Mouse (Mus musculus) forebrain, postnatal 0 days (tissue): Measurements from ENCODE around the gene A930004D18Rik. TPM values are rescaled to one million over a fixed set of nuclear protein-coding genes. Genes with fewer than 3 reads are reported as not detected.
A peak's percentile ranks its signal among the peaks of the same experiment; 100 is the strongest.
"Not testable (repeated sequence)": the region's sequence is repeated elsewhere in the genome, so short reads cannot be mapped to it uniquely, and the experiment has no call there.

Source experiments
- ATAC-seq: fragments of 200-750 bp; cut with Nextera tagmentation; 2 replicates; pipeline ENCODE4 v1.8.0; 2017; ENCODE audit warnings: mild to moderate bottlenecking, moderate library complexity
- DNase-seq: peaks from one replicate; pipeline ENCODE4 v3.0.0-alpha.2; 2015
- H3K27ac ChIP-seq: fragments of 300-500 bp; sonication (generic); 2 replicates; pipeline ENCODE4 v1.5.1; 2014; ENCODE audit warnings: low read depth, mild to moderate bottlenecking, antibody characterized with exemption, low read length, moderate library complexity, mixed read lengths
- H3K27me3 ChIP-seq: fragments of 300-500 bp; sonication (generic); 2 replicates; pipeline ENCODE4 v1.6.1; 2014; ENCODE audit warnings: mild to moderate bottlenecking, low read length, mixed read lengths; ENCODE audit not compliant: insufficient read depth
- H3K36me3 ChIP-seq: fragments of 300-500 bp; sonication (generic); 2 replicates; pipeline ENCODE4 v1.6.1; 2014; ENCODE audit warnings: mild to moderate bottlenecking, moderate library complexity; ENCODE audit not compliant: insufficient read depth
- H3K4me1 ChIP-seq: fragments of 300-500 bp; sonication (generic); 2 replicates; pipeline ENCODE4 v1.6.1; 2014; ENCODE audit warnings: antibody characterized with exemption; ENCODE audit not compliant: insufficient read depth
- H3K4me2 ChIP-seq: fragments of 300-500 bp; sonication (generic); 2 replicates; pipeline ENCODE4 v1.6.1; 2014; ENCODE audit warnings: low read depth, mild to moderate bottlenecking, moderate library complexity
- H3K4me3 ChIP-seq: fragments of 300-500 bp; sonication (generic); 2 replicates; pipeline ENCODE4 v1.5.1; 2014; ENCODE audit warnings: low read depth, low read length, mixed read lengths
- H3K9ac ChIP-seq: fragments of 300-500 bp; sonication (generic); 2 replicates; pipeline ENCODE4 v1.6.1; 2014; ENCODE audit warnings: mild to moderate bottlenecking
- H3K9me3 ChIP-seq: fragments of 300-500 bp; sonication (generic); 2 replicates; pipeline ENCODE4 v1.6.1; 2016; ENCODE audit warnings: low read length
- CTCF ChIP-seq: sonication (generic); IDR thresholded peaks from 2 replicates; pipeline ENCODE4 v1.5.1; 2016; ENCODE audit warnings: antibody characterized with exemption, control low read depth, low read depth
- WGBS: fragments of 180-500 bp; shearing (Covaris S2); extraction: QIAGEN DNeasy Blood & Tissue Kit; methylation state at CpG from one replicate; pipeline ENCODE4 v1.1.7; 2014; 5-methylcytosine and 5-hydroxymethylcytosine counted together
- microRNA-seq, 2 experiments: library from miRNA; unstranded; fragments of <30 nt; microRNA quantifications; one replicate each; pipeline ENCODE4; 2016
- polyA plus RNA-seq: library from polyadenylated mRNA; unstranded; fragments of >200 nt; fragmentation: Nextera tagmentation; extraction: Ambion mirVana; gene quantifications from 2 replicates; pipeline ENCODE4 v1.2.1, GENCODE M21; 2015
- total RNA-seq: library from RNA; depleted of rRNA; stranded (reverse); fragments of >200 nt; gene quantifications from 2 replicates; pipeline ENCODE4 v1.2.3, GENCODE M21; 2014; rRNA removed

A930004D18Rik gene
- total and polyA plus RNA-seq, 2 experiments from 2014 or later, result 3.5 to 10.1 TPM

GRCm38 (mm10) chr2:17982747-17983146 is 54.8 kb downstream of the A930004D18Rik start:
- WGBS, result 85% methylated on average over 1 of the region's 1 CpGs
- no peak for ATAC-seq
- H3K27me3 ChIP-seq, result no peaks in the 10 kb centered on the region
- no peak overlapping the region for H3K4me2 ChIP-seq
- no peak overlapping the region for H3K9ac ChIP-seq
- H3K4me1 ChIP-seq, result no peaks in the 10 kb centered on the region
- TF ChIP-seq CTCF, result no peak
- no peaks in the 10 kb centered on the region for H3K36me3 ChIP-seq
- no peaks in the 10 kb centered on the region for H3K9me3 ChIP-seq
- no peak overlapping the region for H3K27ac ChIP-seq
- no peak overlapping the region for H3K4me3 ChIP-seq
- no peak for DNase-seq

GRCm38 (mm10) chr2:17978706-17979105 is 58.8 kb downstream of the A930004D18Rik start:
- Histone ChIP-seq H3K4me2 (no peak overlapping the region), H3K9ac (no peak overlapping the region), H3K36me3 (no peaks in the 10 kb centered on the region), H3K9me3 (no peaks in the 10 kb centered on the region), H3K27ac (no peak overlapping the region), H3K27me3 (no peaks in the 10 kb centered on the region), H3K4me3 (no peak overlapping the region), H3K4me1 (no peaks in the 10 kb centered on the region)
- 92% methylated on average over 6 of the region's 6 CpGs for WGBS
- ATAC-seq, result no peak
- DNase-seq, result no peak
- TF ChIP-seq CTCF, result no peak

GRCm38 (mm10) chr2:17978251-17978650 is 59.3 kb downstream of the A930004D18Rik start:
- not testable (repeated sequence) for H3K27ac ChIP-seq, H3K4me1 ChIP-seq, H3K27me3 ChIP-seq, H3K4me2 ChIP-seq, ATAC-seq, DNase-seq, H3K36me3 ChIP-seq, H3K9ac ChIP-seq, H3K9me3 ChIP-seq, H3K4me3 ChIP-seq
- 92% methylated on average over 7 of the region's 7 CpGs for WGBS

- H3K27ac ChIP-seq, H3K4me2 ChIP-seq, H3K27me3 ChIP-seq, DNase-seq, ATAC-seq, H3K4me1 ChIP-seq, H3K9ac ChIP-seq, H3K36me3 ChIP-seq, H3K4me3 ChIP-seq, H3K9me3 ChIP-seq: not testable (repeated sequence)
These were observed 59.9 kb downstream of the A930004D18Rik start for GRCm38 (mm10) chr2:17977645-17978044.

- 50% methylated on average over 4 of the region's 4 CpGs for WGBS
- Histone ChIP-seq H3K4me2 (no peak overlapping the region), H3K27ac (no peak overlapping the region), H3K27me3 (no peaks in the 10 kb centered on the region), H3K36me3 (no peaks in the 10 kb centered on the region), H3K9ac (no peak overlapping the region), H3K4me3 (no peak overlapping the region), H3K4me1 (no peaks in the 10 kb centered on the region), H3K9me3 (no peaks in the 10 kb centered on the region)
- no peak for TF ChIP-seq CTCF
- peak; percentile 10 for DNase-seq
- ATAC-seq, result peak; percentile 53; the same call in 1 of the 2 replicates
These were observed 61.8 kb downstream of the A930004D18Rik start for GRCm38 (mm10) chr2:17975601-17976327.

Small RNAs within 50 kb of the gene (microRNA-seq; reads per million reads assigned to microRNA genes)
- gene Mir7655, result 2.1 to 2.7 reads per million in 2 experiments

Other genes with a start within 250 kb of the A930004D18Rik start
- gene H2al2a, start 40.8 kb downstream of the A930004D18Rik start, total RNA-seq, result not detected in 2 replicates
- not detected in 2 replicates for gene H2al2a, start 40.8 kb downstream of the A930004D18Rik start, polyA plus RNA-seq
- gene Skida1, start 11.3 kb upstream of the A930004D18Rik start, total RNA-seq, result 11.4 and 12.6 TPM in 2 replicates
- 4.3 and 4.9 TPM in 2 replicates for gene Skida1, start 11.3 kb upstream of the A930004D18Rik start, polyA plus RNA-seq
- 27.3 and 31.3 TPM in 2 replicates for gene Mllt10, start 17.5 kb upstream of the A930004D18Rik start, total RNA-seq
- 15.9 and 27.4 TPM in 2 replicates for gene Mllt10, start 17.5 kb upstream of the A930004D18Rik start, polyA plus RNA-seq